Mouse (Mus musculus) kidney, postnatal 0 days (tissue): ENCODE results near the gene Slc7a7. TPM values are rescaled to one million over a fixed set of nuclear protein-coding genes. Genes with fewer than 3 reads are reported as not detected.
A peak's percentile ranks its signal among the peaks of the same experiment; 100 is the strongest.
"Not testable (repeated sequence)": the region's sequence is repeated elsewhere in the genome, so short reads cannot be mapped to it uniquely, and the experiment has no call there.

Experiments
- ATAC-seq: fragments of 200-750 bp; cut with Nextera tagmentation; replicated peaks from 2 replicates; pipeline ENCODE4 v1.8.0; 2017; ENCODE audit warnings: low read depth, moderate number of reproducible peaks, moderate TSS enrichment, moderate library complexity; ENCODE audit not compliant: low FRiP score
- DNase-seq: peaks from one replicate; pipeline ENCODE4 v3.0.0-alpha.2; 2016; ENCODE audit warnings: low spot score
- H3K27ac ChIP-seq: fragments of 300-500 bp; sonication (generic); 2 replicates; pipeline ENCODE4 v1.5.1; 2014; ENCODE audit warnings: mild to moderate bottlenecking
- H3K27me3 ChIP-seq: fragments of 300-500 bp; sonication (generic); 2 replicates; pipeline ENCODE4 v1.6.1; 2014; ENCODE audit warnings: low read length, mixed read lengths; ENCODE audit not compliant: insufficient read depth
- H3K36me3 ChIP-seq: fragments of 300-500 bp; sonication (generic); 2 replicates; pipeline ENCODE4 v1.6.1; 2014; ENCODE audit warnings: low read length, mixed read lengths; ENCODE audit not compliant: insufficient read depth
- H3K4me1 ChIP-seq: fragments of 300-500 bp; sonication (generic); replicated peaks from 2 replicates; pipeline ENCODE4 v1.6.1; 2014; ENCODE audit warnings: antibody characterized with exemption, low read length, mixed read lengths; ENCODE audit not compliant: insufficient read depth
- H3K4me2 ChIP-seq: fragments of 300-500 bp; sonication (generic); 2 replicates; pipeline ENCODE4 v1.6.1; 2014; ENCODE audit warnings: mild to moderate bottlenecking, low read length, moderate library complexity, mixed read lengths
- H3K4me3 ChIP-seq: fragments of 300-500 bp; sonication (generic); replicated peaks from 2 replicates; pipeline ENCODE4 v1.5.1; 2014; ENCODE audit warnings: low read depth, low read length
- H3K9ac ChIP-seq: fragments of 300-500 bp; sonication (generic); 2 replicates; pipeline ENCODE4 v1.6.1; 2014; ENCODE audit warnings: low read depth, low read length
- H3K9me3 ChIP-seq: fragments of 300-500 bp; sonication (generic); replicated peaks from 2 replicates; pipeline ENCODE4 v1.6.1; 2016; ENCODE audit warnings: low read length, inconsistent platforms, mixed read lengths
- CTCF ChIP-seq: IDR thresholded peaks from 2 replicates; pipeline ENCODE4 v1.5.1; 2016; ENCODE audit warnings: antibody characterized with exemption, low read depth, mild to moderate bottlenecking, moderate library complexity
- WGBS: fragments of 180-500 bp; shearing (Covaris S2); extraction: QIAGEN DNeasy Blood & Tissue Kit; methylation state at CpG from one replicate; pipeline ENCODE4 v1.1.7; 2014; 5-methylcytosine and 5-hydroxymethylcytosine counted together
- polyA plus RNA-seq: library from polyadenylated mRNA; unstranded; fragments of >200 nt; fragmentation: Nextera tagmentation; extraction: Ambion mirVana; gene quantifications from 2 replicates; pipeline ENCODE4 v1.2.1, GENCODE M21; 2015

The Slc7a7 gene
- polyA plus RNA-seq, 1 experiment from 2014 or later = 27.8 TPM

GRCm38 (mm10) chr14:54360577-54361340 is 56.8 kb downstream of the Slc7a7 start, which contains the start of gene Oxa1l:
Gene Oxa1l (plus strand): TSS chr14:54360834.
- DNase-seq = peak; percentile 98
- peak within 1 kb of the TSS; percentile 91 for H3K4me3 ChIP-seq
- H3K9me3 ChIP-seq = no peaks in the 10 kb centered on the region
- peak; percentile 43 for TF ChIP-seq CTCF
- H3K27ac ChIP-seq = peak within 1 kb of the TSS; percentile 90
- WGBS = under 1% methylated on average over 48 of the region's 48 CpGs
- H3K9ac ChIP-seq = peak within 1 kb of the TSS; percentile 91
- H3K4me2 ChIP-seq = peak within 1 kb of the TSS; percentile 75
- peaks cover 5% of the 10 kb centered on the region; the same call in 1 of the 2 replicates for H3K36me3 ChIP-seq
- H3K27me3 ChIP-seq = no peaks in the 10 kb centered on the region
- peak; percentile 79 for ATAC-seq
- 0 out of 2 replicates have a peak, but pooled peaks cover 5% of the 10 kb centered on the region for H3K4me1 ChIP-seq

GRCm38 (mm10) chr14:54354406-54354805 is 63.2 kb downstream of the Slc7a7 start:
- Histone ChIP-seq H3K4me2 (no peak overlapping the region), H3K4me1 (no peaks in the 10 kb centered on the region), H3K27me3 (no peaks in the 10 kb centered on the region), H3K4me3 (no peak overlapping the region), H3K27ac (no peak overlapping the region), H3K36me3 (no peaks in the 10 kb centered on the region), H3K9ac (no peak overlapping the region), H3K9me3 (no peaks in the 10 kb centered on the region)
- TF ChIP-seq CTCF = peak; percentile 26; the same call in 1 of the 2 replicates
- 41% methylated on average over 1 of the region's 1 CpGs for WGBS
- DNase-seq = no peak
- ATAC-seq = no peak

GRCm38 (mm10) chr14:54352314-54352713 is 65.3 kb downstream of the Slc7a7 start:
- no peaks in the 10 kb centered on the region for H3K9me3 ChIP-seq
- no peaks in the 10 kb centered on the region for H3K27me3 ChIP-seq
- H3K9ac ChIP-seq = no peak overlapping the region
- no peak for ATAC-seq
- no peak overlapping the region for H3K27ac ChIP-seq
- WGBS = 76% methylated on average over 8 of the region's 8 CpGs
- H3K4me1 ChIP-seq = no peaks in the 10 kb centered on the region
- H3K4me2 ChIP-seq = no peak overlapping the region
- no peaks in the 10 kb centered on the region for H3K36me3 ChIP-seq
- TF ChIP-seq CTCF = no peak
- no peak overlapping the region for H3K4me3 ChIP-seq
- DNase-seq = no peak

- 94% methylated on average over 16 of the region's 16 CpGs for WGBS
- H3K9ac ChIP-seq, H3K4me2 ChIP-seq, H3K27ac ChIP-seq, DNase-seq, ATAC-seq, H3K9me3 ChIP-seq, H3K27me3 ChIP-seq, H3K36me3 ChIP-seq, H3K4me3 ChIP-seq, H3K4me1 ChIP-seq: not testable (repeated sequence)
Observed at GRCm38 (mm10) chr14:54350773-54351541, 66.6 kb downstream of the Slc7a7 start.

GRCm38 (mm10) chr14:54341807-54342206 is 75.8 kb downstream of the Slc7a7 start:
- not testable (repeated sequence) for DNase-seq, H3K36me3 ChIP-seq, H3K9me3 ChIP-seq, ATAC-seq, H3K4me3 ChIP-seq, H3K9ac ChIP-seq, H3K4me2 ChIP-seq, H3K4me1 ChIP-seq, H3K27me3 ChIP-seq, H3K27ac ChIP-seq
- WGBS = 48% methylated on average over 2 of the region's 2 CpGs

- Histone ChIP-seq H3K9me3 (no peaks in the 10 kb centered on the region), H3K36me3 (no peaks in the 10 kb centered on the region), H3K27ac (no peak overlapping the region), H3K27me3 (no peaks in the 10 kb centered on the region), H3K4me3 (no peak overlapping the region), H3K4me1 (no peaks in the 10 kb centered on the region), H3K9ac (no peak overlapping the region), H3K4me2 (no peak overlapping the region)
- ATAC-seq (no peak), DNase-seq (no peak)
- WGBS = 73% methylated on average over 7 of the region's 7 CpGs
- TF ChIP-seq CTCF = no peak
Observed at GRCm38 (mm10) chr14:54340836-54341235, 76.7 kb downstream of the Slc7a7 start.
